Mouse (Mus musculus): ENCODE data around the gene 4930447C04Rik.

- no peak for TF ChIP-seq EP300 (IDR thresholded peaks at IDR 0.05)
- no peak for TF ChIP-seq CTCF (IDR thresholded peaks at IDR 0.05)
These were observed 108.7 kb downstream of the 4930447C04Rik start for GRCm38 (mm10) chr12:72831711-72832432.
